Mouse (Mus musculus): Measurements from ENCODE around the gene Tmem205.

GRCm38 (mm10) chr9:21918692-21919384 is 8.5 kb downstream of the Tmem205 start:
- no peak for TF ChIP-seq CTCF (IDR thresholded peaks at IDR 0.05; ENCODE audit: extremely low read depth, insufficient read depth, insufficient read length, insufficient replicate concordance)
- no peak for TF ChIP-seq POLR2A (IDR thresholded peaks at IDR 0.05; ENCODE audit: low read depth, low read length)

Measured in spleen, adult 2 months (tissue).